Mouse (Mus musculus) erythroblast, embryonic 14.5 days (primary cell): Measurements from ENCODE around the gene Mxd3. TPM values are rescaled to one million over a fixed set of nuclear protein-coding genes. Genes with fewer than 3 reads are reported as not detected.

Source experiments
- H3K27me3 ChIP-seq: 2 replicates; pipeline ENCODE4 v1.6.1; 2012; ENCODE audit warnings: inconsistent platforms; ENCODE audit not compliant: control insufficient read depth
- H3K36me3 ChIP-seq: 2 replicates; pipeline ENCODE4 v1.6.1; 2012; ENCODE audit warnings: mild to moderate bottlenecking, inconsistent platforms; ENCODE audit not compliant: control insufficient read depth
- H3K4me1 ChIP-seq: 2 replicates; pipeline ENCODE4 v1.6.1; 2012; ENCODE audit warnings: inconsistent platforms; ENCODE audit not compliant: control insufficient read depth
- H3K4me3 ChIP-seq: replicated peaks from 2 replicates; pipeline ENCODE3; 2012; ENCODE audit warnings: moderate library complexity, mild to moderate bottlenecking, inconsistent platforms
- H3K9me3 ChIP-seq: 2 replicates; pipeline ENCODE4 v1.6.1; 2012; ENCODE audit warnings: low read length, inconsistent platforms, mixed read lengths; ENCODE audit not compliant: control insufficient read depth
- GATA1 ChIP-seq: IDR thresholded peaks from 2 replicates; pipeline ENCODE4 v1.6.1; 2012; ENCODE audit warnings: low read length, inconsistent platforms, mixed read lengths
- TAL1 ChIP-seq: IDR thresholded peaks from 3 replicates; pipeline ENCODE4 v1.6.1; 2012; ENCODE audit warnings: low read length, inconsistent platforms, mixed read lengths
- polyA plus RNA-seq: library from polyadenylated mRNA; stranded (reverse); fragments of >175 nt; gene quantifications from 2 replicates; pipeline ENCODE4 v1.2.3, GENCODE M21; 2012

The Mxd3 gene
- polyA plus RNA-seq, 1 experiment, result 14.7 TPM

DNA sequence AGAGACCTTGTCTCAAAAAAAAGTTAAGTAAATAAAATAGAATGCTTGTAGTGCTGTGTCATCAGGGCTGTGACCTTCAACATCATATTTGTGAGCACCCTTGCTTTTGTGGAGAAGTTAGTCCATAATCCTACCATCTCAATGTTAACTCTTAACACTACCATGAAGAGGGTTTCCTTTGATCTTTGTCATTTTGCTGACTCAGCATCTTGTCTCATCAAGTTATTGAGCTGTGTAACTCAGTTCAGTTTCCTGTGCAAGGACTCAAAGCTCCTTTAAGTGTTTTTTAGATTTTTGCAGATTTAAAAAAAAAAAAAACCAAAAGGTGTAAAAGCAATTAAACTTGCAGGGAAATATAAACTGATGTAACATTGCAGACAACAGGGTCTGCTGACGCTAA is 32.9 kb downstream of the Mxd3 start:
- H3K27me3 ChIP-seq, result no peaks in the 10 kb centered on the region
- TF ChIP-seq GATA1 (no peak), TAL1 (no peak)
- peaks cover 90% of the 10 kb centered on the region for H3K36me3 ChIP-seq
- H3K4me3 ChIP-seq, result no peak overlapping the region
- no peaks in the 10 kb centered on the region for H3K4me1 ChIP-seq
- H3K9me3 ChIP-seq, result no peaks in the 10 kb centered on the region

- Histone ChIP-seq H3K4me3 (no peak overlapping the region), H3K9me3 (no peaks in the 10 kb centered on the region), H3K36me3 (peaks cover 79% of the 10 kb centered on the region), H3K4me1 (no peaks in the 10 kb centered on the region), H3K27me3 (no peaks in the 10 kb centered on the region)
- TF ChIP-seq TAL1 (no peak), GATA1 (no peak)
Observed at GRCm38 (mm10) chr13:55288854-55289253, 40.8 kb downstream of the Mxd3 start.

- H3K9me3 ChIP-seq, result no peaks in the 10 kb centered on the region
- H3K4me3 ChIP-seq, result no peak overlapping the region
- H3K27me3 ChIP-seq, result no peaks in the 10 kb centered on the region
- TF ChIP-seq GATA1 (no peak), TAL1 (no peak)
- peaks cover 70% of the 10 kb centered on the region for H3K36me3 ChIP-seq
- no peaks in the 10 kb centered on the region for H3K4me1 ChIP-seq
Observed at GRCm38 (mm10) chr13:55277646-55278045, 52.0 kb downstream of the Mxd3 start.

DNA sequence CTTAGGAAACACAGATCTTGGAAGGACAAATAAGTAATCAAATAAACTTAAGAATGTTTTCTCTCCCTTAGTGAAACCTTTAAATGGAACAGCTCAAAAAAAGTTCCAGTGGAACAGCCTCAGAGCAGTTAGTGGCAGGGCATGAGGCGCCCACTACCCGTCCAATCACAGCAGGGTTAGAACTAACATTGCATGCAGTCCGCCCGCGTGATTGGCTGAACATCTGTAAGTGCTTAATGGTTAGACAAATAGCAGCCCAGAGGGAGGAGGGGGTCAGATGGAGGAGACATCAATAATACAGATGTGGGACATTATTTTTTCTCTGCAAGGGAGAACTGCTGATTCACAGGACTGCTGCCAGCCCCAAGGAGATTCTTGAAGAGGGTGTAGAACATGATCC is 52.4 kb downstream of the Mxd3 start:
- no peaks in the 10 kb centered on the region for H3K4me1 ChIP-seq
- TF ChIP-seq TAL1, result no peak
- no peak for TF ChIP-seq GATA1
- no peaks in the 10 kb centered on the region for H3K27me3 ChIP-seq
- H3K9me3 ChIP-seq, result no peaks in the 10 kb centered on the region
- H3K36me3 ChIP-seq, result peaks cover 70% of the 10 kb centered on the region
- H3K4me3 ChIP-seq, result no peak overlapping the region

Other genes with a start within 250 kb of the Mxd3 start
- gene Uimc1, start 229.5 kb downstream of the Mxd3 start, polyA plus RNA-seq, result 0.68 and 1.3 TPM in 2 replicates
- gene Zfp346, start 224.5 kb downstream of the Mxd3 start, polyA plus RNA-seq, result 0.61 and 0.84 TPM in 2 replicates
- not detected in 2 replicates for gene Gm17617, start 196.3 kb downstream of the Mxd3 start, polyA plus RNA-seq
- gene Fgfr4, start 177.2 kb downstream of the Mxd3 start, polyA plus RNA-seq, result 0.05 and 0.07 TPM in 2 replicates
- 0.20 and 0.48 TPM in 2 replicates for gene Nsd1, start 120.0 kb downstream of the Mxd3 start, polyA plus RNA-seq
- gene Prelid1, start 9.3 kb downstream of the Mxd3 start, polyA plus RNA-seq, result 15.3 and 26.1 TPM in 2 replicates
- 11.5 and 12.0 TPM in 2 replicates for gene Rab24, start 7.9 kb downstream of the Mxd3 start, polyA plus RNA-seq
- gene Lman2, start 33.0 kb upstream of the Mxd3 start, polyA plus RNA-seq, result 2.9 and 4.8 TPM in 2 replicates
- gene Rgs14, start 39.9 kb upstream of the Mxd3 start, polyA plus RNA-seq, result 0.03 TPM in 1 of 2 replicates, not detected in the other
- gene Slc34a1, start 68.4 kb upstream of the Mxd3 start, polyA plus RNA-seq, result not detected in 2 replicates
- not detected in 2 replicates for gene Pfn3, start 85.4 kb upstream of the Mxd3 start, polyA plus RNA-seq
- gene F12, start 97.0 kb upstream of the Mxd3 start, polyA plus RNA-seq, result 0.09 and 0.25 TPM in 2 replicates
- 9.5 and 10.2 TPM in 2 replicates for gene Grk6, start 115.2 kb upstream of the Mxd3 start, polyA plus RNA-seq
- gene Prr7, start 134.4 kb upstream of the Mxd3 start, polyA plus RNA-seq, result 0.08 and 0.23 TPM in 2 replicates
- gene Dbn1, start 158.3 kb upstream of the Mxd3 start, polyA plus RNA-seq, result 0.05 and 0.06 TPM in 2 replicates
- gene Pdlim7, start 183.9 kb upstream of the Mxd3 start, polyA plus RNA-seq, result 1.9 and 3.0 TPM in 2 replicates
- gene Dok3, start 199.5 kb upstream of the Mxd3 start, polyA plus RNA-seq, result 0.54 and 0.67 TPM in 2 replicates
- 4.7 and 5.2 TPM in 2 replicates for gene Ddx41, start 206.8 kb upstream of the Mxd3 start, polyA plus RNA-seq
- 9.1 and 10.2 TPM in 2 replicates for gene Fam193b, start 241.3 kb upstream of the Mxd3 start, polyA plus RNA-seq
- gene Tmed9, start 243.9 kb upstream of the Mxd3 start, polyA plus RNA-seq, result 9.5 and 12.0 TPM in 2 replicates